Mouse (Mus musculus) embryonic facial prominence, embryonic 13.5 days (tissue): ENCODE data around the gene Meis2. TPM values are rescaled to one million over a fixed set of nuclear protein-coding genes. Genes with fewer than 3 reads are reported as not detected.
A peak's percentile ranks its signal among the peaks of the same experiment; 100 is the strongest.

Experiments
- ATAC-seq: fragments of 200-750 bp; cut with Nextera tagmentation; 2 replicates; pipeline ENCODE4 v1.8.0; 2017; ENCODE audit warnings: low read depth; ENCODE audit not compliant: insufficient number of reproducible peaks, insufficient read depth, low FRiP score, low TSS enrichment
- H3K27ac ChIP-seq: fragments of 300-500 bp; sonication (generic); 2 replicates; pipeline ENCODE4 v1.5.1; 2015; ENCODE audit warnings: moderate library complexity, mild to moderate bottlenecking, inconsistent platforms
- H3K27me3 ChIP-seq: fragments of 300-500 bp; sonication (generic); 2 replicates; pipeline ENCODE4 v1.6.1; 2015; ENCODE audit warnings: mild to moderate bottlenecking, inconsistent platforms
- H3K36me3 ChIP-seq: fragments of 300-500 bp; sonication (generic); 2 replicates; pipeline ENCODE4 v1.6.1; 2015; ENCODE audit warnings: mild to moderate bottlenecking, inconsistent platforms
- H3K4me1 ChIP-seq: fragments of 300-500 bp; sonication (generic); 2 replicates; pipeline ENCODE4 v1.6.1; 2015; ENCODE audit warnings: inconsistent platforms
- H3K4me2 ChIP-seq: fragments of 300-500 bp; sonication (generic); 2 replicates; pipeline ENCODE4 v1.6.1; 2015; ENCODE audit warnings: moderate library complexity, mild to moderate bottlenecking, inconsistent platforms
- H3K4me3 ChIP-seq: fragments of 300-500 bp; sonication (generic); 2 replicates; pipeline ENCODE4 v1.5.1; 2015; ENCODE audit warnings: mild to moderate bottlenecking, inconsistent platforms
- H3K9ac ChIP-seq: fragments of 300-500 bp; sonication (generic); 2 replicates; pipeline ENCODE4 v1.6.1; 2015; ENCODE audit warnings: mild to moderate bottlenecking, inconsistent platforms
- H3K9me3 ChIP-seq: fragments of 300-500 bp; sonication (generic); 2 replicates; pipeline ENCODE4 v1.6.1; 2016; ENCODE audit warnings: inconsistent platforms
- WGBS: fragments of 180-500 bp; shearing (Covaris S2); methylation state at CpG from one replicate; pipeline ENCODE4 v1.1.7; 2015; ENCODE audit warnings: mixed read lengths; 5-methylcytosine and 5-hydroxymethylcytosine counted together
- polyA plus RNA-seq: library from polyadenylated mRNA; unstranded; fragments of >200 nt; fragmentation: Nextera tagmentation; extraction: Ambion mirVana; gene quantifications from 2 replicates; pipeline ENCODE4 v1.2.1, GENCODE M21; 2015

Meis2 gene
- polyA plus RNA-seq, 1 experiment from 2014 or later, result 43.1 TPM

- Histone ChIP-seq H3K4me3 (no peak overlapping the region), H3K9me3 (no peaks in the 10 kb centered on the region), H3K4me2 (no peak overlapping the region), H3K27ac (no peak overlapping the region), H3K36me3 (0 out of 2 replicates have a peak, but pooled peaks cover 4% of the 10 kb centered on the region), H3K27me3 (peaks cover 16% of the 10 kb centered on the region; the same call in 1 of the 2 replicates), H3K9ac (no peak overlapping the region), H3K4me1 (peaks cover 29% of the 10 kb centered on the region)
- 49% methylated on average over 10 of the region's 10 CpGs for WGBS
- ATAC-seq, result no peak
These were observed 46.7 kb downstream of the Meis2 start for GRCm38 (mm10) chr2:116018781-116019465.

- H3K4me2 ChIP-seq, result no peak overlapping the region
- H3K4me1 ChIP-seq, result peaks cover 16% of the 10 kb centered on the region
- H3K4me3 ChIP-seq, result no peak overlapping the region
- H3K36me3 ChIP-seq, result 0 out of 2 replicates have a peak, but pooled peaks cover 4% of the 10 kb centered on the region
- peaks cover 16% of the 10 kb centered on the region; the same call in 1 of the 2 replicates for H3K27me3 ChIP-seq
- no peak overlapping the region for H3K27ac ChIP-seq
- no peak for ATAC-seq
- WGBS, result 89% methylated on average over 10 of the region's 10 CpGs
- H3K9me3 ChIP-seq, result no peaks in the 10 kb centered on the region
- H3K9ac ChIP-seq, result no peak overlapping the region
These were observed 50.1 kb downstream of the Meis2 start for GRCm38 (mm10) chr2:116015520-116015919.

- Histone ChIP-seq H3K9ac (no peak overlapping the region), H3K36me3 (no peaks in the 10 kb centered on the region), H3K27ac (no peak overlapping the region), H3K4me1 (peaks cover 16% of the 10 kb centered on the region), H3K27me3 (peaks cover 11% of the 10 kb centered on the region; the same call in 1 of the 2 replicates), H3K9me3 (no peaks in the 10 kb centered on the region), H3K4me2 (no peak overlapping the region), H3K4me3 (no peak overlapping the region)
- ATAC-seq, result no peak
- 19% methylated on average over 6 of the region's 6 CpGs for WGBS
These were observed 55.2 kb downstream of the Meis2 start for GRCm38 (mm10) chr2:116010469-116010868.

GRCm38 (mm10) chr2:116010061-116010460 lies 55.6 kb downstream of the Meis2 start:
- H3K27ac ChIP-seq, result no peak overlapping the region
- ATAC-seq, result no peak
- H3K9ac ChIP-seq, result no peak overlapping the region
- no peak overlapping the region for H3K4me3 ChIP-seq
- H3K9me3 ChIP-seq, result no peaks in the 10 kb centered on the region
- peaks cover 16% of the 10 kb centered on the region; the same call in 1 of the 2 replicates for H3K27me3 ChIP-seq
- no peak overlapping the region for H3K4me2 ChIP-seq
- 79% methylated on average over 3 of the region's 3 CpGs for WGBS
- no peaks in the 10 kb centered on the region for H3K36me3 ChIP-seq
- peaks cover 16% of the 10 kb centered on the region for H3K4me1 ChIP-seq

- Histone ChIP-seq H3K36me3 (peaks cover 4% of the 10 kb centered on the region; the same call in 1 of the 2 replicates), H3K4me2 (peak overlapping the region; percentile 49), H3K9me3 (no peaks in the 10 kb centered on the region), H3K4me1 (peaks cover 16% of the 10 kb centered on the region), H3K9ac (peak overlapping the region; percentile 49; the same call in 1 of the 2 replicates), H3K27ac (no peak overlapping the region), H3K27me3 (peaks cover 16% of the 10 kb centered on the region; the same call in 1 of the 2 replicates), H3K4me3 (peak overlapping the region; percentile 31)
- ATAC-seq, result no peak
- 26% methylated on average over 20 of the region's 20 CpGs for WGBS
These were observed 56.3 kb downstream of the Meis2 start for GRCm38 (mm10) chr2:116009097-116009970.

- Histone ChIP-seq H3K27ac (no peak overlapping the region), H3K36me3 (peaks cover 4% of the 10 kb centered on the region; the same call in 1 of the 2 replicates), H3K4me2 (no peak overlapping the region), H3K9ac (no peak overlapping the region), H3K4me1 (peaks cover 24% of the 10 kb centered on the region), H3K27me3 (peaks cover 5% of the 10 kb centered on the region; the same call in 1 of the 2 replicates), H3K4me3 (no peak overlapping the region), H3K9me3 (no peaks in the 10 kb centered on the region)
- WGBS, result 56% methylated on average over 6 of the region's 6 CpGs
- no peak for ATAC-seq
These were observed 63.3 kb downstream of the Meis2 start for GRCm38 (mm10) chr2:116002354-116002753.

GRCm38 (mm10) chr2:116001352-116002138 lies 64.1 kb downstream of the Meis2 start:
- peaks cover 4% of the 10 kb centered on the region; the same call in 1 of the 2 replicates for H3K36me3 ChIP-seq
- no peaks in the 10 kb centered on the region for H3K9me3 ChIP-seq
- ATAC-seq, result no peak

GRCm38 (mm10) chr2:116000514-116000913 lies 65.1 kb downstream of the Meis2 start:
- Histone ChIP-seq H3K4me2 (no peak overlapping the region), H3K9ac (no peak overlapping the region), H3K9me3 (no peaks in the 10 kb centered on the region), H3K27ac (no peak overlapping the region), H3K27me3 (peaks cover 5% of the 10 kb centered on the region; the same call in 1 of the 2 replicates), H3K36me3 (peaks cover 4% of the 10 kb centered on the region; the same call in 1 of the 2 replicates), H3K4me3 (no peak overlapping the region), H3K4me1 (peaks cover 24% of the 10 kb centered on the region)
- no peak for ATAC-seq
- 86% methylated on average over 5 of the region's 5 CpGs for WGBS

More at GRCm38 (mm10) chr2:116001352-116002138, 64.1 kb downstream of the Meis2 start:
- H3K4me1 ChIP-seq, result peaks cover 24% of the 10 kb centered on the region
- H3K4me3 ChIP-seq, result no peak overlapping the region
- 23% methylated on average over 6 of the region's 6 CpGs for WGBS
- no peak overlapping the region for H3K9ac ChIP-seq
- H3K27me3 ChIP-seq, result peaks cover 5% of the 10 kb centered on the region; the same call in 1 of the 2 replicates
- H3K27ac ChIP-seq, result peak overlapping the region; percentile 40; the same call in 1 of the 2 replicates
- H3K4me2 ChIP-seq, result no peak overlapping the region

- Histone ChIP-seq H3K4me2 (no peak overlapping the region), H3K27ac (no peak overlapping the region), H3K27me3 (no peaks in the 10 kb centered on the region; the same call in 1 of the 2 replicates), H3K9ac (no peak overlapping the region), H3K4me1 (peaks cover 33% of the 10 kb centered on the region), H3K4me3 (no peak overlapping the region), H3K36me3 (no peaks in the 10 kb centered on the region), H3K9me3 (no peaks in the 10 kb centered on the region)
- no peak for ATAC-seq
- 80% methylated on average over 5 of the region's 5 CpGs for WGBS
These were observed 66.8 kb downstream of the Meis2 start for GRCm38 (mm10) chr2:115998802-115999201.

- no peak overlapping the region for H3K4me2 ChIP-seq
These were observed 69.2 kb downstream of the Meis2 start for GRCm38 (mm10) chr2:115996438-115996837.

GRCm38 (mm10) chr2:115993877-115994276 lies 71.8 kb downstream of the Meis2 start:
- Histone ChIP-seq H3K27me3 (no peaks in the 10 kb centered on the region; the same call in 1 of the 2 replicates), H3K4me2 (no peak overlapping the region), H3K4me1 (peaks cover 13% of the 10 kb centered on the region), H3K27ac (no peak overlapping the region), H3K4me3 (no peak overlapping the region), H3K9ac (no peak overlapping the region), H3K36me3 (no peaks in the 10 kb centered on the region), H3K9me3 (no peaks in the 10 kb centered on the region)
- WGBS, result 31% methylated on average over 4 of the region's 4 CpGs
- no peak for ATAC-seq

More at GRCm38 (mm10) chr2:115996438-115996837, 69.2 kb downstream of the Meis2 start:
- no peak for ATAC-seq
- peaks cover 20% of the 10 kb centered on the region for H3K4me1 ChIP-seq
- 67% methylated on average over 2 of the region's 2 CpGs for WGBS
- H3K27ac ChIP-seq, result no peak overlapping the region
- H3K27me3 ChIP-seq, result no peaks in the 10 kb centered on the region; the same call in 1 of the 2 replicates
- no peak overlapping the region for H3K9ac ChIP-seq
- no peaks in the 10 kb centered on the region for H3K36me3 ChIP-seq
- no peak overlapping the region for H3K4me3 ChIP-seq
- H3K9me3 ChIP-seq, result no peaks in the 10 kb centered on the region
